Mouse (Mus musculus) c-Kit-negative CD71-positive TER-119-positive erythroid progenitor cells, embryonic 14.5 days (primary cell): Measurements from ENCODE around the gene Ldlrad3.

Experiments used
- DNase-seq: peaks from one replicate; pipeline ENCODE4 v3.0.0-alpha.2; 2013; ENCODE audit warnings: low read depth, low spot score

The Ldlrad3 gene

GRCm38 (mm10) chr2:101966017-101966416 is 220.2 kb downstream of the Ldlrad3 start:
- no peak for DNase-seq

DNA sequence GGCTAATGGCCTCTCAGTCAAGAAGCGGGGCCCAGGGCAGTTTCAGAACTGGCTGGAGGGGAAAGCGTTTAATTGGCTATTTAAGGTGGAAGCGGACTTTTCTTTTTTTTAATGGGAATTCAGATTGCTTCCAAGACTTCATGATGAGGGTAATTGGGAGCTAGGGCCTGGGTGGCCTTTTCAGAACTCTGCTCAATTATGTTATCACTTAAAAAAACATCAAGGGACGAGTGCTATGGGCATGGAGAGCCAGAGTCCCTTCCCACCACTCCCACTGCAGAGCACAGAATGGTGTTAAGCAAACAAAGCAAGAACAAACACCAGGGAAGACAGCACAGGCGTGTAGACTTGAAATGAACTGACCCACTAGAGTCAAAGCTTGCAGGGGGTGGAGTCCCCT is 220.7 kb downstream of the Ldlrad3 start:
- DNase-seq = no peak

DNA sequence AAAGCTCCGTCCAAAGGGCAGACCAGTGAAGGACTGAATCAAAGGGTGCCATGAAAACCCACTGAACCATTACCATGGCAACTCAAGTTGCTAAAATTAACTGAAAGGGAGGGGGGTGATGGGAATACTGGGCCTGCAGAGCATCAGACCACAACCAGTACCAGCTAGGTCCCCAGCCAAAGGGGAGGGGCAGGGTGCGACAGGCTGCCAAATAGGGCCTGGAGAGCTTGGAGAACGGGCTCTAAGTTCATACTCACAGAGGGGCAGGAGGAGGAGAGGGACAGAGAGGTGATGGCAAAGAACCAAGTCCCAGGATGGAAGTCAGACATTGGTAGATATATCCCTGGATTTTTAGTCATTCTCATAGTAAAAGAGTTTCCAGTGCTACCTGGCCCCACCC is 222.8 kb downstream of the Ldlrad3 start:
- no peak for DNase-seq

DNA sequence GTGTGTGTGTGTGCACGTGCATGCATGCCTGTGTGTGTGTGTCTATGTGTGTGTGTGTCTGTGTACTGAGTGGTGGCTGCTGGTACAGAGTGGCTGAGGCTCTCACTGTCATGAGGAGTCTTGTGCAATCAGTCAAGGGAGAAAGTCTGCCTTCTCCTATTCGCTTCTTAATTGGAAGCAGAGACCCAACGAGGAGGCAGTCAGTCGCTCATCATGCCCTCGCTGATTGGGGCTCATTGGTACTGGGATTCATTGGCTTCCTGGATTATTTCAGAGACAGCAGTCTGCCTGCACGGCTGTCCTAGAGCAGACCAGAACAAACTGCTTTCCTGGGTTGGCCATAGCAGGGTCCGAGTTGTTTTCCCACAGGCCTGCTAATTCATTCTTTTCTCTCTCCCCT is 223.8 kb downstream of the Ldlrad3 start:
- no peak for DNase-seq

- no peak for DNase-seq
Observed at GRCm38 (mm10) chr2:101961391-101961790, 224.8 kb downstream of the Ldlrad3 start.

GRCm38 (mm10) chr2:101960658-101961057 is 225.5 kb downstream of the Ldlrad3 start:
- DNase-seq = no peak

DNA sequence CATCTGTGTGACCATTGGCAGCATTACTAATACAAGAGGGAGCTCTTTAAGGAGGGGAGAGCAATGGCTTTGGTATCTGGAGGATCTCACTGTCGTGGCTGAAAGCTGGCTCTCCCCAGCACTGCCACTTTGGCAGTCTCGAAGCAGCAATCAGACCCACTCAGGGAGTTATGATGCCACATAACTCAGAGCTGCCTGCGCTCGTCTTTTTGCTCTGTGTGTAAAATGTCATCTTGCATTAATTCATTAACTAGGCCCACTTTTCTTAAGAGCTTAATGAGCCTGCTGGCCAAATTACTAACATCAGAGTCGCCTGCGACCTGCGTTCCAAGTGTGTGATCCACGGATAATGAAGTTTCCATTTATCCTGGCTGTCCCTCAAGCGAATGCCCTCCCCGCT is 230.1 kb downstream of the Ldlrad3 start:
- DNase-seq = no peak

DNA sequence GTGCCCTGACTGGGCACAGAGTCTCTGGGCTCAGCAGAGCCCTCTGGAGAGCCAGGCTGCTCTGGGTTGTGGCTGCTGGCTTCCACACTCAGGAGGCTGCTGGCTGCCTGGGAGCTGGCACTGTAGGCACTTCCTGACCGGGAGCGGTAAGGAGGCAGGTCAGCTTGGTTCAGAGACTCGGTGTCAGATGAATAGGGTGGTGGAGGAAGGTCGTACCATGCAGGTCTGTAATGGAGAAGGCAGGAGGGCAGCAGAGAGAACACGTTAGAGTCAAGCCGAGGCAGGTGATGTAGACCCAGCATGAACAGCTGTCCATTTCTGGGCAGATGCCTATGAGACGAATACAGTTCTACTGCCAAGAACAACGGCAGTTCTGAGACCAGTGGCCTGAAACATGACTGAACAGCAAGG is 233.2 kb downstream of the Ldlrad3 start:
- DNase-seq = no peak

DNA sequence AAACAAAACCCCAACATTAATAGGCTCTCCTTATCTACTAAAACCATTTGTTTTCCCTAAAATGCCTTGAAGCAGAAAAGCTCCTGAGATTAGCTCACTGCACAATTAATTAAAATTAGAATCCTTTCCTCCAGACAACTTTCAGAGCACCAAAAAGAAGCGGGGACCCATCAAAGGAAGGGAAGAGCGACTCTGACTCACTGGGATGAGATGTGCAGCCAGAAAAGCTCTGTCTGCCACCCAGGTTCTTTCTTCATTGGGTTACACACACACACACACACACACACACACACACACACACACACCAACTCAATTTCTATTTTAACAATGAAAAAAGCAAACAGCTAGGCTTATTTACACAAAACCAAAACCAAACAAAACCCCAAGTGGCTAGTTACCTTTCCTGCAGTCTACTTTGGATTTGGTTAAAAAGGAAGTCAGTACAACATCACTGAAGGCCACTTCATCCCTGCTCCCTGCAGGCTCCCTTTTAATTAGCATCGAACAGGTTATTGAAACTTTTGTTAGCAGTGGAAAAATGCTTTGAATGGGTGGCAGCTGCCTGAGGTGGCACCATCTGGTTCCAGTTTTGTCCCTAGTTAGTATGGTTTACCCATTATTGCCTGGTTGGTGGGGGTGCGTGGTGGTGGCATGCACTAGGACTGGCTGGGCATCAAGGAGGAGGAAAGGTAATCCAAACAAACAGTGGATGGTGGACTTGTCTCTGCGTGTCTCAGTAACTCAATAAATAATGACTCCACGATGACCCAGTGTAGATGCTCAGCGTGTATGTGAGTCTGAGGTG is 235.3 kb downstream of the Ldlrad3 start:
- DNase-seq = no peak

GRCm38 (mm10) chr2:101935006-101935405 is 251.2 kb downstream of the Ldlrad3 start:
- DNase-seq = no peak

GRCm38 (mm10) chr2:101933301-101933700 is 252.9 kb downstream of the Ldlrad3 start:
- DNase-seq = no peak

GRCm38 (mm10) chr2:101932169-101932936 is 253.8 kb downstream of the Ldlrad3 start:
- no peak for DNase-seq

DNA sequence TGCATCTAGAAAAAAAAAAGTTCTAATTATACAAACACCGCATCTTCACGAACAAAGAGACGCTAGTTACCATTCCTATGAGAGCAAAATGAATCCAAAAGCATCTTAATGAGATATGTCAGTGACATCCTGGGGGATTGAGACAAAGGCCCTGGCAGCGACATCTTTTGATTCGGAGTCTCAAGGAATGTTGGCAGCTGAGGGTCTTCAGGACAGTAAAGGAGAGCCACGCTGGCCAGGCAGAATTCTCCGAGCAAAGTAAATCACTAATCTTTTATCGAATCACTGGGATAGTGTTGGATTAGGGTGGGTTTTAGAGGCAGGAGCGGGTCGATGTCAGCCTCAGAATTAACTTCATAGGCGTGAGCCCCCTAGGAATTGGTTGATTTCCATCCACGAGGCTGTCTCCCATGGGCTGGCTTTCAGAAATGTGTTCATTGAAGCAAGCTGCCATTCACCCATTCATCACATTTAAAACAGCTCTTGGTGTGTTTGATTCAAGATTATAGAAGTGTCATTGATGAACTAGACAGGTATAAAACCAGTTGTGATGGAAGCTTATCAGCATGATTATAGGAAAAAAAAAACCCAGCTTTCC is 260.5 kb downstream of the Ldlrad3 start:
- DNase-seq = no peak

GRCm38 (mm10) chr2:101925183-101925582 is 261.0 kb downstream of the Ldlrad3 start:
- DNase-seq = no peak

- no peak for DNase-seq
Observed at GRCm38 (mm10) chr2:101923181-101923580, 263.0 kb downstream of the Ldlrad3 start.

- DNase-seq = no peak
Observed at GRCm38 (mm10) chr2:101922302-101922701, 263.9 kb downstream of the Ldlrad3 start.

GRCm38 (mm10) chr2:101920136-101920554 is 266.0 kb downstream of the Ldlrad3 start:
- DNase-seq = no peak

- no peak for DNase-seq
Observed at GRCm38 (mm10) chr2:101918518-101918917, 267.7 kb downstream of the Ldlrad3 start.

- no peak for DNase-seq
Observed at GRCm38 (mm10) chr2:101909326-101910080, 276.7 kb downstream of the Ldlrad3 start.

DNA sequence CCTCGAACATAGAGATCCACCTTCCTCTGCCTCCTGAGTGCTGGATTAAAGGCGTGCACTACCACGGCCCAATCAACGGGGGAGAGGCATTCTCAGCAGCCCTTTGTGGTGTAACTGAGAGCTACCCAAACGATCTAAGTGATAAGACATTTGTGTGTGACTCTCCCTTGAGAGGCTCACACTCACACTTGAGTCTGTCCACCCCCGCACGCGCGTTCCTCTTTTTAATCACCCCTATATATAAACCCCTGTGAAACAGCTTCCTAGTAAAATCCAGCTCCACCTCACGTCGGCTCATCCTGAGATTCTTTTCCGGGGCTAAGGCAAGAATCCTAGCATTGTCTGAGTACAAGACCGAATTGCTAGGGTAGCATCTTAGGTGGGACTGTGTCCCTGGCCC is 277.4 kb downstream of the Ldlrad3 start:
- DNase-seq = no peak

DNA sequence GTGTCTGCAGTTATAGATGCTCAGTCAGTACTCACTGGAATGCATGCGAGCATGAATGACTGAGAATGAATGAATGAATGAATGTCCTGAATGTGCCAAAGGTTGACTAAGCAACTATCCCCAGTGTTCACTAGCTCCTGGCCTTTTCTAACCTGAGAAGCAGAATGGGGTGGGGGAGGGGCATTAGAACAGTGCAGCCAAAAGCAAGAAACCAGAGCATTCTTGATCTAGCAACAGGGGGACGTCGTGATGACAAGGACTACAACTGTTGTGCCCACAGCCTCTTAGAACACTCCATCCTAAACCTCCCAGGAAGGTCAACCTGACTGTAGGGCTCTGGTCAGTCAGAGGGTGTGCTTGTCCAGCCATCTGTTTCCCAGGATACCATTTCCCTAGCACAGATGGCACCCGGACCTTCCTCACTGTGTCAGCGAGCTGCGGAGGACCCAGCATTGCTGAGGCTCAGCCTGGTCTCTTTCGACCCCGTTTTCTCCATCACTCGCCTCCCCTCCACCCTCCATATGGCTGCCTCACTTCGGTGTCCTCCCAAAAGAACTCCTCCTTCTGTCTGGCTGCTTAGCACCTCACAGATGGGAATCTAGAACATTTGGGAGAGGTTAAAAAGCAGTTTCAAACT is 278.7 kb downstream of the Ldlrad3 start:
- no peak for DNase-seq
